Mouse (Mus musculus): Measurements from ENCODE around the gene Cers5. TPM values are rescaled to one million over a fixed set of nuclear protein-coding genes. Genes with fewer than 3 reads are reported as not detected.
"Not testable (repeated sequence)": the region's sequence is repeated elsewhere in the genome, so short reads cannot be mapped to it uniquely, and the experiment has no call there.

Gene Cers5
- polyA plus RNA-seq, 1 experiment from 2014 or later, result 58.4 TPM

- Histone ChIP-seq H3K27me3 (no peaks in the 10 kb centered on the region), H3K9ac (replicated peaks) (no peak overlapping the region), H3K36me3 (peaks cover 66% of the 10 kb centered on the region), H3K27ac (no peak overlapping the region), H3K9me3 (no peaks in the 10 kb centered on the region), H3K4me3 (replicated peaks) (no peak overlapping the region), H3K4me2 (replicated peaks) (no peak overlapping the region), H3K4me1 (replicated peaks) (peaks cover 7% of the 10 kb centered on the region)
- WGBS, result 92% methylated on average over 3 of the region's 3 CpGs
- no peak for ATAC-seq
Measured at GRCm38 (mm10) chr15:99731678-99732077, 41.0 kb downstream of the Cers5 start.

DNA sequence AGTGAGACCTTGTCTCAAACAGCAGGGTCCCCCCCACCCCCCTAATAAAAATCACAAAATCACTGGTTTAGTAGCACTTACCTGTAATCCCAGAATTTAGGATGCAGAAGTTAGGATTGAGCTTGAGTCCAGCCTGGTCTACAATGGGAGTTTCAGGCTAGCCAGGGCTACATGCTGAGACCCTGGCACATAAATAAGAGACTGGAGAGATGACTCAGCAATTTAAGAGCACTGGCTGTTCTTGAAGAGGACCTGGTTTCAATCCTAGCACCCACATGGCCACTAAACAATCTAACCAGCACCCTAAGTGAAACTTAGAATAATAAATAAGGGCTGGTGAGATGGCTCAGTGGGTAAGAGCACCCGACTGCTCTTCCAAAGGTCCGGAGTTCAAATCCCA lies 41.5 kb downstream of the Cers5 start:
- H3K36me3 ChIP-seq, result peaks cover 61% of the 10 kb centered on the region
- H3K4me3 ChIP-seq (replicated peaks), result no peak overlapping the region
- no peak overlapping the region for H3K27ac ChIP-seq
- 97% methylated on average over 2 of the region's 2 CpGs for WGBS
- H3K4me2 ChIP-seq (replicated peaks), result no peak overlapping the region
- peaks cover 12% of the 10 kb centered on the region for H3K4me1 ChIP-seq (replicated peaks)
- no peak for ATAC-seq
- no peaks in the 10 kb centered on the region for H3K27me3 ChIP-seq
- H3K9me3 ChIP-seq, result no peaks in the 10 kb centered on the region
- H3K9ac ChIP-seq (replicated peaks), result no peak overlapping the region

DNA sequence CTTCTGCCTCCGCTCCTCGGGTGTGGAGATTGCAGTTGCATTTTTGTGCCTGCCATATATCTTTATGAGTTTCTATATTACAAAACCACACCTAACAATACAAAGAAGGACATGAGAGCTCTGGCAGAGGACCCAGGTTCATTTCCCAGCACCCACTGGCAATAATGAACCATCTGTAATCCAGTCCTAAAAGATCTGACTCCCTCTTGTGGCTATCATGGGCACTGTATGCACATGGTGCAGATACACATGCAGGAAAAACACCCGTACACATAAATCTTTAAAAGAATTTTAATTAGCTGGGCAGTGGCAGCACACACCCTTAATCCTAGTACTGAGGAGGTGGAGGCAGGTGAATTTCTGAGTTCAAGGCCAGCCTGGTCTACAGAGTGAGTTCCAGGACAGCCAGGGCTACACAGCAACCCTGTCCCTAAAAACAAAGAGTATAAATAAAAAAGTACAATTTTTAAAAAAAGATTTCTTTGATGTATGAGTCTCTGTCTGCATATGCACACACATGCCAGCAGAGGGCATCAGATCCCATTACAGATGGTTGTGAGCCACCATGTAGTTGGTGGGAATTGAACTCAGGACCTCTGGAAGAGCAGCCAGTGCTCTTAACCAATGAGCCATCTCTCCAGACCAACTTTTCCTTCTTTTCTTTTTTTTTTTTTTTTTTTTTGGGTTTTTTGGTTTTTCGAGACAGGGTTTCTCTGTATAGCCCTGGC lies 43.5 kb downstream of the Cers5 start:
- Histone ChIP-seq H3K4me3 (replicated peaks) (no peak overlapping the region), H3K4me2 (replicated peaks) (no peak overlapping the region), H3K36me3 (peaks cover 42% of the 10 kb centered on the region), H3K27ac (no peak overlapping the region), H3K4me1 (replicated peaks) (peaks cover 23% of the 10 kb centered on the region), H3K9ac (replicated peaks) (no peak overlapping the region), H3K27me3 (no peaks in the 10 kb centered on the region), H3K9me3 (no peaks in the 10 kb centered on the region)
- 94% methylated on average over 3 of the region's 4 CpGs for WGBS
- no peak for ATAC-seq

DNA sequence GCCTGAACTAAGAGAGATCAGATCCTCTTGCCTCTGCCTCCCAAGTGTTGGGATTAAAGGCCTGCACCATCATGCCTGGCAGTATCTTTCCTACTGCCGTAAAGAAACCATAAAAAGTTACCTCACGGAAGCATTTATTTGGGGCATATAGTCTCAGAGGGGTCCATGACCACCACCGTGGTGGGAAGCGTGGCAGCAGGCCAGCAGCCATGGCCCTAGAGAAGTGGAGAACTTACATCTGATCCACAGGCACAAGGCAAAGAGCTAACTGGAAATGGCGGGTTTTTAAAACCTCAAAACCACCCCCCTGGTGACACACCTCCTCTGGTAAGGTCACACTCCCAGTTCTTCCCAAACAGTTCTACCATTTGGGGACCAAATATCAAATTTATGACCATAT lies 44.5 kb downstream of the Cers5 start:
- WGBS, result 94% methylated on average over 5 of the region's 5 CpGs

DNA sequence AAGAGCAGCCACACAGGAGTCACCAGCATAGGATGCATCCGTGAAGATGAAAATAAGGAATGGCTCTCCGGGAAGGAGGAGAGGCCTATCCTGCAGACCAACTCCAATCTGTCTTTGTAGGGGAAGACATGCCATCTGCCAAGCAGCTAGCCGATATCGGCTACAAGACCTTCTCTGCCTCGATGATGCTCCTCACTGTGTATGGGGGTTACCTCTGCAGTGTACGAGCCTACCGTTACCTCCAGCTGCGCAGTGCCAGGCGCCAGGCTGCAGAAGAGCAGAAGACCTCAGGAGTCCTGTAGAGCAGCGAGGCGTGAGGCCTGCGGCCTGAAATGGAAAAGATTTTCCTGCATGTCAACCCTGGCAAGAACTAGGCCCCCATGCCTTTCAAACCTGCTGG lies 45.2 kb downstream of the Cers5 start:
- 95% methylated on average over 12 of the region's 12 CpGs for WGBS
- peaks cover 38% of the 10 kb centered on the region for H3K4me1 ChIP-seq (replicated peaks)
- no peak overlapping the region for H3K4me3 ChIP-seq (replicated peaks)
- no peaks in the 10 kb centered on the region for H3K9me3 ChIP-seq
- H3K4me2 ChIP-seq (replicated peaks), result no peak overlapping the region
- H3K36me3 ChIP-seq, result peaks cover 44% of the 10 kb centered on the region
- H3K9ac ChIP-seq (replicated peaks), result no peak overlapping the region
- H3K27ac ChIP-seq, result no peak overlapping the region
- H3K27me3 ChIP-seq, result no peaks in the 10 kb centered on the region
- no peak for ATAC-seq

More for the DNA sequence above, 44.5 kb downstream of the Cers5 start:
- no peak for ATAC-seq
- Histone ChIP-seq H3K36me3 (peaks cover 43% of the 10 kb centered on the region), H3K9ac (replicated peaks) (no peak overlapping the region), H3K27me3 (no peaks in the 10 kb centered on the region), H3K4me1 (replicated peaks) (peaks cover 34% of the 10 kb centered on the region), H3K9me3 (no peaks in the 10 kb centered on the region), H3K4me2 (replicated peaks) (no peak overlapping the region), H3K4me3 (replicated peaks) (no peak overlapping the region), H3K27ac (no peak overlapping the region)

DNA sequence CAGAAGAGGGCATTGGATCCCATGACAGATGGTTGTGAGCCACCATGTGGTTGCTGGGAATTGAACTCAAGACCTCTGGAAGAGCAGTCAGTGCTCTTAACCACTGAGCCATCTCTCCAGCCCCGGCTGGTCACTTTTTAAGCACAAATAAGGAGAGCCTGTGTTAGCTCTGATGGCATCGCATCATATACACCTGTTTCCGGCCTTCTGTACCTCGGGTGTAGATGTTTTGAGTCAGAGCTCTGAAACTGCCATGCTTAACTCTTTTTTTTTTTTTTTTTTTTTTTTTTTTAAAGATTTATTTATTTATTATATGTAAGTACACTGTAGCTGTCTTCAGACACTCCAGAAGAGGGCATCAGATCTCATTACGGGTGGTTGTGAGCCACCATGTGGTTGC lies 45.6 kb downstream of the Cers5 start:
- not testable (repeated sequence) for H3K27me3 ChIP-seq; ATAC-seq; H3K9me3 ChIP-seq; H3K9ac ChIP-seq (replicated peaks); H3K4me3 ChIP-seq (replicated peaks); H3K27ac ChIP-seq
- peaks cover 44% of the 10 kb centered on the region for H3K36me3 ChIP-seq
- peak overlapping the region; percentile 90; the same call in 1 of the 2 replicates for H3K4me2 ChIP-seq (replicated peaks)
- WGBS, result 98% methylated on average over 4 of the region's 5 CpGs
- H3K4me1 ChIP-seq (replicated peaks), result peaks cover 38% of the 10 kb centered on the region

DNA sequence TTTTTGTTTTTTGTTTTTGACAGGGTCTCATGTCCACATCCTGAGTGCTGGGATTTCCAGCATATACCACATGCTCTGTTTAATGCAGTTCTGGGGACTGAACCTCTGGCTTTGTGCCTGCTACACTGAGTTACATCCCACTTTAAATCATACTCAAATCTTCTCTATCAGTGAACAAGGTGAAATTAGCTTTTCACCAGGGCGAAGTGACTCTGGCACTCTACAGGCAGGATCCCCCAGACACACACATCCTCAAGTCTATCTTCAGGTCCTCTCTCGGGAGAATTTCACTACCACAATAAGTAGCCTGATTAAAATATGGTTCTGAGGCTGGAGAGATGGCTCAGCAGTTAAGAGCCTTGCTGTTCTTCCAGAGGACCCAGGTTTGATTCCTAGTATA lies 46.1 kb downstream of the Cers5 start:
- WGBS, result 93% methylated on average over 2 of the region's 2 CpGs
- H3K36me3 ChIP-seq, result peaks cover 48% of the 10 kb centered on the region

DNA sequence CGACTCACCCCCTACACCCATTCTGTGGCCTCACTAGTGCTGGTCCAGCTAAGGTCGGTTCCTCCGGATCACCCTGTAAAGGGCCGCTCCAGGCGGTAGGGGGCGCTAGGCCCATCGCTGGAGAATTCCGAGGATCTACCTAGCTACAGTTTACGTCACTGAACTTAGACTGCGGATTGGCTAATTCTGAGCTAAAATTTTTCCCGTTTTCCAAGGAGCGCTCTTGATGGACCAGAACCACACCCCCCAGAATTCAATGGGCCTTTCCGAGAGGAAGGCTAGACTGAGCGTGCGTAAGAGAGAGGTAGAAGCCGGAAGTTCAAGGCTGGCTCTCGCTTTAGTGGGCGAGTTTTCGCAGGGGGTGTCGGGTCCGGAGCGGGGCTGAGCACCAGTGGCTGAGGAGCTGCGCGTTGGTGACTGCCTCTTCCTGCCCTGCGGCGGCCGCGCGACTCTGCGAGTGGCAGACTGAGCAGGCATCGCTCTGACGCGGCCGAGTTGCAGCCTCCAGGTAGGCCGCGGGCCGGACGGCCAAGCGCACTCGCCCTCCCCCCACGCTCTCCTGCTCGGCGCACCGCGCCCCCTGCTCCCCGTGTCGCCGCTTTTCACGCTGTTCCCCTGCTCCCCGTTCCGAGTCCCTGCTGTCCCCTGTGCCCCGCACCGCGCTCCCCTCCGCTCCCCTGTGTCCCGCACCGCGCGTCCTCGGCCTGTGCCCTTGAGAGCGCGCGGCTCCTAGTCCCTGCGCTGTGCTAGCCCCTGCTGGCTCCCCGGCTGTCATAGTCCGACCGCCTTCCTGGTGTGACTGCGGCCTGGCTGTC lies 47.1 kb downstream of the Cers5 start, which contains the start of gene Cox14:
Gene Cox14 (plus strand): TSS at position 278 of the 815 bp plus-strand sequence.
- under 1% methylated on average over 68 of the region's 68 CpGs for WGBS
- H3K9me3 ChIP-seq, result no peaks in the 10 kb centered on the region
- ATAC-seq, result peak; percentile 96
- H3K36me3 ChIP-seq, result peaks cover 52% of the 10 kb centered on the region
- H3K27me3 ChIP-seq, result no peaks in the 10 kb centered on the region
- H3K27ac ChIP-seq, result peak within 1 kb of the TSS; percentile 92
- H3K4me3 ChIP-seq (replicated peaks), result peak within 1 kb of the TSS; percentile 88
- H3K4me2 ChIP-seq (replicated peaks), result peak within 1 kb of the TSS; percentile 90
- H3K9ac ChIP-seq (replicated peaks), result peak within 1 kb of the TSS; percentile 94
- H3K4me1 ChIP-seq (replicated peaks), result peaks cover 40% of the 10 kb centered on the region

More for the DNA sequence above, 46.1 kb downstream of the Cers5 start:
- Histone ChIP-seq H3K27ac (no peak overlapping the region), H3K4me1 (replicated peaks) (peaks cover 38% of the 10 kb centered on the region), H3K9me3 (no peaks in the 10 kb centered on the region), H3K4me2 (replicated peaks) (peak overlapping the region; percentile 90), H3K27me3 (no peaks in the 10 kb centered on the region), H3K4me3 (replicated peaks) (peak overlapping the region; percentile 88), H3K9ac (replicated peaks) (peak overlapping the region; percentile 94)
- ATAC-seq, result no peak

DNA sequence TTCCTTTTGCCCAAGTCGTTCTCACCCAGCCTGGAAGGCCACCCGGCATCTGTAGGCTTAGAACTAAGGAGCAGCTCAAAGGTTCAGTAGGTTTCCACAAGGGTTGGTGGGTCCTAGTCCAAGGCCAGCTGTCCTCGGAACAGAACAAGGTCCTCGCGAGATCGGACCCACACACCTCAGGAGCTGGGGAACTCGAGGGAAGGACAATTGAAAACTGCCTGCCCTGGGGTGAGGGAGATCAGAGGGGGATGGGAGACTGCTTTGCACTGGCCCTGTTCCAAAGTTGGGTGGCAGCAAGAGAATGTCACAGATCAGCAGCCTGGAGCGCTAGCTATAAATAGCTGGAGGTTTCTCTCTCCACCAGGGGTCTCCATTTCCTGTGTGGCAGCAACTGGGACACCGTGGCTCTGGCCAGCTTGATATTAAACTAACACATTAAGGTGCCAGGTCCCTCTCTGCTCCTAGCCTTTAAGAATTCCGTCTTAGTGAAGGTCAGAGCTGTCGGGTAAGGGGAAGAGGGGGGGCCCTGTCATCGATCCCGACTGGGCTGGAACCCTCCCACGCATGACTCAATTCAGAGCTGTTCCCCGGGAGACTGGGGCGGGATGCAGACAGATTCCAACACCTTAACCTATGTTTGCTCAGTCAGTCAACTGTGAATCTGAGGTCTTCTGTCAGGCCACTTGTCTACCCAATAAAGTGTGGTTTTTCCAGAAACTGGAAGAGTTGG lies 48.2 kb downstream of the Cers5 start:
- WGBS, result 11% methylated on average over 16 of the region's 16 CpGs
- peak overlapping the region; percentile 55 for H3K4me2 ChIP-seq (replicated peaks)
- H3K4me1 ChIP-seq (replicated peaks), result peaks cover 40% of the 10 kb centered on the region
- H3K36me3 ChIP-seq, result peaks cover 55% of the 10 kb centered on the region
- H3K4me3 ChIP-seq (replicated peaks), result peak overlapping the region; percentile 88
- peak overlapping the region; percentile 63 for H3K9ac ChIP-seq (replicated peaks)
- peak; percentile 40 for ATAC-seq
- H3K27me3 ChIP-seq, result no peaks in the 10 kb centered on the region
- H3K27ac ChIP-seq, result peak overlapping the region; percentile 41
- H3K9me3 ChIP-seq, result no peaks in the 10 kb centered on the region

- no peaks in the 10 kb centered on the region for H3K9me3 ChIP-seq
- peak overlapping the region; percentile 47; the same call in 1 of the 2 replicates for H3K9ac ChIP-seq (replicated peaks)
- H3K27me3 ChIP-seq, result no peaks in the 10 kb centered on the region
- 18% methylated on average over 11 of the region's 11 CpGs for WGBS
- H3K27ac ChIP-seq, result peak overlapping the region; percentile 41
- no peak for ATAC-seq
- no peak overlapping the region for H3K4me3 ChIP-seq (replicated peaks)
- peaks cover 53% of the 10 kb centered on the region for H3K36me3 ChIP-seq
- no peak overlapping the region; the same call in 1 of the 2 replicates for H3K4me2 ChIP-seq (replicated peaks)
- peaks cover 40% of the 10 kb centered on the region for H3K4me1 ChIP-seq (replicated peaks)
Measured at GRCm38 (mm10) chr15:99723515-99724291, 49.0 kb downstream of the Cers5 start.

DNA sequence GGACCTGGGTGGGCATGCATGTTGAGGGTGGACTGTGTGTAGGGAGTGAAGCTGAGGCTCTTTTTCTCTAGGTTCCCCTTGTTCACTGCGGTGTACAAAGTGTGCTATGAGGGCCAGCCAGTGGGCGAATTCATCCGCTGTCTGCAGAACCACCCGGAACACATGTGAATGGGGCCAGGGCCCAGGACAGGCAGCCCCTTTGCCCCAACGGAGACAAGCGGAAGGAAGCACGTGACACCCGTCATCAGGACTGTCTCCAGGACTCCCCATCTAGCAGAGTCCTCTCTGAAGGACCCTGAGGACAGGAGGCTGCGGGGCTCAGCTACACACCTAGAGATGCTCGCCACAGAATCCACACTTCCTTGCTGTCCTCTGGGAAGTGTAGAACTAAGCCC lies 49.6 kb downstream of the Cers5 start:
- ATAC-seq, result no peak
- H3K27me3 ChIP-seq, result no peaks in the 10 kb centered on the region
- 0 out of 2 replicates have a peak overlapping the region, but pooled peaks have one; percentile 29 for H3K9ac ChIP-seq (replicated peaks)
- no peak overlapping the region for H3K4me2 ChIP-seq (replicated peaks)
- peak overlapping the region; percentile 41 for H3K27ac ChIP-seq
- 56% methylated on average over 10 of the region's 10 CpGs for WGBS
- no peaks in the 10 kb centered on the region for H3K9me3 ChIP-seq
- peaks cover 53% of the 10 kb centered on the region for H3K36me3 ChIP-seq
- no peak overlapping the region for H3K4me3 ChIP-seq (replicated peaks)
- H3K4me1 ChIP-seq (replicated peaks), result peaks cover 40% of the 10 kb centered on the region

Measured in midbrain, embryonic 13.5 days (tissue).